In genomic region chr14:20098061-20098460, GRCm38 (mm10) we compare ENCODE assay signal across 15 mouse cellular contexts. TPM values are rescaled to one million over a fixed set of nuclear protein-coding genes. Genes with fewer than 3 reads are reported as not detected.
DNase-seq lines count a peak whose midpoint lies in the region; ATAC-seq and TF ChIP-seq lines count a peak whose summit lies in the region.
"Had no signal": no experiment of that assay in that cellular context is flagged by ENCODE, and none has a peak within 500 bp of the region (broad histone marks: within the 10 kb centered on the region; RNA-seq: fewer than 3 reads in every experiment).

No protein-coding gene starts in this region.

- H3K4me2 ChIP-seq in heart, postnatal 0 days (ENCODE audit: low read depth, low read length) = no peak overlapping the region
- H3K4me2 ChIP-seq in heart, embryonic 12.5 days = no peak overlapping the region
- H3K4me2 ChIP-seq: neural tube, embryonic 13.5 days had no signal

- WGBS in heart, postnatal 0 days = 14% methylated on average over 5 of the region's 5 CpGs
- 24% methylated on average over 5 of the region's 5 CpGs for WGBS in heart, embryonic 12.5 days

- no peaks in the 10 kb centered on the region for H3K4me1 ChIP-seq in heart, postnatal 0 days (ENCODE audit: control insufficient read depth, insufficient read depth)
- H3K4me1 ChIP-seq in heart, embryonic 12.5 days (replicated peaks) = peaks cover 6% of the 10 kb centered on the region; the same call in 1 of the 2 replicates
- H3K4me1 ChIP-seq: neural tube, embryonic 13.5 days had no signal

- H3K36me3 ChIP-seq in heart, postnatal 0 days (replicated peaks; ENCODE audit: control insufficient read depth, insufficient read depth, low read length) = no peaks in the 10 kb centered on the region
- no peaks in the 10 kb centered on the region for H3K36me3 ChIP-seq in heart, embryonic 12.5 days
- H3K36me3 ChIP-seq: neural tube, embryonic 13.5 days had no signal

- ATAC-seq in heart, postnatal 0 days (ENCODE audit: insufficient read depth, low read depth) = peak; percentile 66
- no peak for ATAC-seq in heart, embryonic 12.5 days (ENCODE audit: insufficient number of reproducible peaks, low FRiP score)
- ATAC-seq: midbrain, embryonic 16.5 days; Patski had no signal

- peak; percentile 17 for DNase-seq in heart, postnatal 0 days (ENCODE audit: low spot score)
- peak; percentile 48 to 59 for DNase-seq in adrenal gland, postnatal 36 days
- DNase-seq in kidney, postnatal 14 days = peak; percentile 77
- DNase-seq in lung, postnatal 4 days = peak; percentile 71 to 88
- no peak for DNase-seq in gastrocnemius, postnatal 10 days
- no peak for DNase-seq in thymus, postnatal 4 days
- DNase-seq: cerebellum, adult 2 months; gastrocnemius, postnatal 14 days; right cerebral cortex, adult 18-20 months; thymus, postnatal 14 days had no signal

- no peak for TF ChIP-seq EP300 in heart, postnatal 0 days (IDR thresholded peaks at IDR 0.05; ENCODE audit: low read depth)

- H3K27me3 ChIP-seq in heart, postnatal 0 days (ENCODE audit: control insufficient read depth, insufficient read depth, low read length) = 0 out of 2 replicates have a peak, but pooled peaks cover 2% of the 10 kb centered on the region
- no peaks in the 10 kb centered on the region for H3K27me3 ChIP-seq in heart, embryonic 12.5 days (replicated peaks)

- no peak for TF ChIP-seq CTCF in heart, postnatal 0 days (IDR thresholded peaks at IDR 0.05; ENCODE audit: low read depth)

- no peak overlapping the region for H3K27ac ChIP-seq in heart, postnatal 0 days (ENCODE audit: low read depth)
- H3K27ac ChIP-seq in heart, embryonic 12.5 days (ENCODE audit: poor library complexity, severe bottlenecking) = no peak overlapping the region
- H3K27ac ChIP-seq: liver, embryonic 14.5 days; neural tube, embryonic 13.5 days had no signal

- H3K4me3 ChIP-seq in heart, postnatal 0 days (ENCODE audit: low read depth, low read length) = no peak overlapping the region
- H3K4me3 ChIP-seq in heart, embryonic 12.5 days = no peak overlapping the region
- H3K4me3 ChIP-seq: neural tube, embryonic 13.5 days had no signal

- H3K9ac ChIP-seq in heart, postnatal 0 days (replicated peaks; ENCODE audit: low read depth, low read length) = no peak overlapping the region
- no peak overlapping the region for H3K9ac ChIP-seq in heart, embryonic 12.5 days
- H3K9ac ChIP-seq: liver, embryonic 14.5 days; neural tube, embryonic 13.5 days had no signal

- H3K9me3 ChIP-seq in heart, postnatal 0 days (replicated peaks; ENCODE audit: control insufficient read depth, low read length) = no peaks in the 10 kb centered on the region
- H3K9me3 ChIP-seq in heart, embryonic 12.5 days (replicated peaks) = no peaks in the 10 kb centered on the region
- H3K9me3 ChIP-seq: neural tube, embryonic 13.5 days had no signal

RNA-seq across cellular contexts. Expression of gene Saysd1, which starts 40.3 kb away (rescaled TPM):
- total RNA-seq in heart, postnatal 0 days (2014; rRNA removed; ENCODE audit: low replicate concordance) = 1.9 and 12.6 TPM in 2 replicates
- polyA plus RNA-seq in heart, postnatal 0 days (2015; fragmentation: Nextera tagmentation; extraction: Ambion mirVana) = 10.4 and 10.8 TPM in 2 replicates
- 7.3 and 7.9 TPM in 2 replicates for polyA plus RNA-seq in heart, embryonic 12.5 days (2016; fragmentation: Nextera tagmentation; extraction: Ambion mirVana)
- 1 to 10 TPM; 8.2 to 8.3 TPM for total RNA-seq in adrenal gland, postnatal 36 days (2021)
- total RNA-seq in gastrocnemius, postnatal 10 days (2021) = 1 to 10 TPM; 2.0 to 2.2 TPM

Comparison
In these comparisons a context has a peak if more than half of its experiments do, and no peak if none do; other contexts are left out.
1. DNase-seq: peak in heart, postnatal 0 days (single experiment), adrenal gland, postnatal 36 days (2 of 2), kidney, postnatal 14 days (single experiment) and lung, postnatal 4 days (2 of 2); none in gastrocnemius, postnatal 10 days (single experiment) and thymus, postnatal 4 days (single experiment).